Mouse (Mus musculus) monocyte, adult 5-6 weeks (primary cell): ENCODE data around the gene Pmm2. TPM values are rescaled to one million over a fixed set of nuclear protein-coding genes. Genes with fewer than 3 reads are reported as not detected.

Experiments
- total RNA-seq: library from RNA; stranded (forward); fragments of 200-1000, 200-491, 200-594 nt; gene quantifications from 3 replicates; pipeline ENCODE4 v1.2.3, GENCODE M21; 2017

The Pmm2 gene
- total RNA-seq, 1 experiment from 2014 or later = 54.1 TPM

Other genes with a start within 250 kb of the Pmm2 start
- not detected in 3 replicates for gene Tmem114, start 212.5 kb upstream of the Pmm2 start, total RNA-seq
- 6.9 to 11.8 TPM (median 8.0 TPM) in 3 replicates for gene Mettl22, start 166.9 kb upstream of the Pmm2 start, total RNA-seq
- not detected in 3 replicates for gene Abat, start 124.2 kb upstream of the Pmm2 start, total RNA-seq
- 5.5 to 11.7 TPM (median 8.6 TPM) in 3 replicates for gene Tmem186, start within 50 bp of the Pmm2 start, total RNA-seq
- 21.1 to 24.1 TPM (median 21.4 TPM) in 3 replicates for gene Carhsp1, start 34.5 kb downstream of the Pmm2 start, total RNA-seq
- gene Gm5767, start 43.1 kb downstream of the Pmm2 start, total RNA-seq = 2.6 TPM in 1 of 3 replicates, not detected in the others
- 178 to 270 TPM (median 178 TPM) in 3 replicates for gene Usp7, start 154.6 kb downstream of the Pmm2 start, total RNA-seq
- gene 1810013L24Rik, start 192.4 kb downstream of the Pmm2 start, total RNA-seq = 111 to 149 TPM (median 140 TPM) in 3 replicates